Mouse (Mus musculus) layer of hippocampus, adult 8-10 months (tissue): Measurements from ENCODE around the gene Grid2ip. TPM values are rescaled to one million over a fixed set of nuclear protein-coding genes. Genes with fewer than 3 reads are reported as not detected.
A peak's percentile ranks its signal among the peaks of the same experiment; 100 is the strongest.
"Not testable (repeated sequence)": the region's sequence is repeated elsewhere in the genome, so short reads cannot be mapped to it uniquely, and the experiment has no call there.

Experiments used
- DNase-seq, 2 experiments: peaks; one replicate each; pipeline ENCODE4 v3.0.0; 2022; ENCODE audit warnings: low spot score in 2 of 2
- total RNA-seq, 4 experiments: library from RNA; stranded (reverse); gene quantifications; 2 replicates each; pipeline ENCODE4 v1.2.4; 2022

Gene Grid2ip
- total RNA-seq, 4 experiments from 2014 or later = 0.99 to 1.7 (median 1.5) TPM

- DNase-seq = no peak
These were observed 4.3 kb downstream of the Grid2ip start for GRCm38 (mm10) chr5:143361428-143361827.

GRCm38 (mm10) chr5:143363678-143364615 is 6.8 kb downstream of the Grid2ip start:
- no peak for DNase-seq

- no peak for DNase-seq
These were observed 10.8 kb downstream of the Grid2ip start for GRCm38 (mm10) chr5:143367931-143368330.

GRCm38 (mm10) chr5:143369611-143370255 is 12.6 kb downstream of the Grid2ip start:
- DNase-seq = no peak

- DNase-seq = no peak
These were observed 13.4 kb downstream of the Grid2ip start for GRCm38 (mm10) chr5:143370416-143371145.

- DNase-seq = no peak
These were observed 14.0 kb downstream of the Grid2ip start for GRCm38 (mm10) chr5:143371146-143371510.

- DNase-seq = no peak
These were observed 15.7 kb downstream of the Grid2ip start for GRCm38 (mm10) chr5:143372818-143373217.

GRCm38 (mm10) chr5:143375242-143375641 is 18.1 kb downstream of the Grid2ip start:
- DNase-seq = peak; percentile 17 to 49

- no peak for DNase-seq
These were observed 19.0 kb downstream of the Grid2ip start for GRCm38 (mm10) chr5:143376156-143376555.

- DNase-seq = no peak
These were observed 29.9 kb downstream of the Grid2ip start for GRCm38 (mm10) chr5:143386797-143387621.

- DNase-seq = no peak
These were observed 37.0 kb downstream of the Grid2ip start for GRCm38 (mm10) chr5:143394184-143394583.

GRCm38 (mm10) chr5:143394966-143395365 is 37.8 kb downstream of the Grid2ip start:
- not testable (repeated sequence) for DNase-seq

GRCm38 (mm10) chr5:143395649-143396048 is 38.5 kb downstream of the Grid2ip start:
- no peak for DNase-seq

GRCm38 (mm10) chr5:143400501-143400900 is 43.4 kb downstream of the Grid2ip start:
- no peak for DNase-seq

GRCm38 (mm10) chr5:143401556-143401955 is 44.4 kb downstream of the Grid2ip start:
- no peak for DNase-seq

- peak; percentile 74 to 83 for DNase-seq
These were observed 46.3 kb downstream of the Grid2ip start, which contains the start of gene Kdelr2 for GRCm38 (mm10) chr5:143403221-143404147. TSS of gene Kdelr2 (plus strand) at chr5:143403838.

- no peak for DNase-seq
These were observed 47.2 kb downstream of the Grid2ip start for GRCm38 (mm10) chr5:143404148-143404930.

GRCm38 (mm10) chr5:143405200-143405599 is 48.1 kb downstream of the Grid2ip start:
- DNase-seq = no peak

GRCm38 (mm10) chr5:143406548-143406947 is 49.4 kb downstream of the Grid2ip start:
- no peak for DNase-seq
